Mouse (Mus musculus): ENCODE measurements at regions not wholly inside any gene's neighbourhood (a gene's known extent, or its start where the extent isn't known, plus 50 kb on each side); places are given as distances from the start of the nearest gene placed in this dataset.

DNA sequence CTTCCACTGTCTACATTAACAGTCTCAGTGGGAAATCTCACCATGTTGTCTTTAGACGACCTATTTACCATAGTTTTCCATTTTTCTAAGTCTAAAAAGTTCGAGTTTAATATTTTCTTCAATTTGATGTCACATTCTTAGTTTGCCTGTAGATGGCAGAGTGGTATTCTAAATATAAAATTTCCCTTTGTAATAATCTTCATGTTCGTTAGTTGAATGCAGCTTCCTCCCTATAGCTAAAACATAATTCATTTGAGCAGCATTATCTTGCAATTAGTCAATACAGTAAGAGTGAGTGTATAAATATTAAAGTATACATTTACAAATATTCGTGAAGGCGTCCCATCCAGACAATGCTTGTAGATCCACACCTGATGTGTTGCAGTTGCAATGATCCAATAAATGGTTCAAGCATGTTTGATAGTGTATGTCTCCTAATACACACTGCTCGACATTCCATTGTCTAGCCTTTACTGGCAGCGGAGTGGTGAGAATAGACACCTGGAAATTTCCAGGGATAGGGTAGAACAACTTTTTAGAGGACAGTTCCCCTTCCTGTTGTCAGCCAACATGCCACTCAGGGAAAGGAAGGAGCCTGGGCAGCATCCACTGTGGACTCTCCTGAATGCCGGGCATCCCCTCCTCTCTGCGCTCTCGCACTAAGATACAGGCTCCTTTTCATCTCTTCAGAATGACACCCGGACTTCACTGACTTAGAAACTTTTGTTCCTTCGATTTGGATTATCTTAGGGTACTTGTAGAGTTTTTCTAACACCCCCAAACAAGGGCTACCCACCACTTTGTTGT is 412.8 kb downstream of the Trim52 start:
- TF ChIP-seq POLR2A (IDR thresholded peaks at IDR 0.05; ENCODE audit: low read depth, low read length) (no peak), CTCF (IDR thresholded peaks at IDR 0.05; ENCODE audit: extremely low read depth, insufficient read length, insufficient replicate concordance, low read depth, low read length) (no peak)

Measured in small intestine, adult 2 months (tissue).